ENCODE assay signal across 15 mouse cellular contexts in genomic region chr1:155064111-155064510, GRCm38 (mm10). TPM values are rescaled to one million over a fixed set of nuclear protein-coding genes. Genes with fewer than 3 reads are reported as not detected.
A peak's percentile ranks its signal among the peaks of the same experiment; 100 is the strongest.
DNase-seq lines count a peak whose midpoint lies in the region; ATAC-seq and TF ChIP-seq lines count a peak whose summit lies in the region.
"Had no signal": no experiment of that assay in that cellular context is flagged by ENCODE, and none has a peak within 500 bp of the region (broad histone marks: within the 10 kb centered on the region; RNA-seq: fewer than 3 reads in every experiment).

No protein-coding gene starts in this region.

- no peaks in the 10 kb centered on the region for H3K27me3 ChIP-seq in liver, embryonic 16.5 days (ENCODE audit: control insufficient read depth, insufficient read depth, low read depth, low read length)
- H3K27me3 ChIP-seq: embryonic facial prominence, embryonic 15.5 days; hindbrain, embryonic 13.5 days; neural tube, embryonic 12.5 days had no signal

- no peak overlapping the region for H3K4me3 ChIP-seq in left cerebral cortex, adult 2 months
- no peak overlapping the region for H3K4me3 ChIP-seq in liver, embryonic 16.5 days (ENCODE audit: low read depth, low read length)
- H3K4me3 ChIP-seq: embryonic facial prominence, embryonic 15.5 days; hindbrain, embryonic 13.5 days; neural tube, embryonic 12.5 days had no signal

- DNase-seq in adrenal gland, adult 8-10 months = peak; percentile 55
- DNase-seq in adrenal gland, adult 18-20 months (ENCODE audit: low spot score in 2 of 2) = no peak
- no peak for DNase-seq in left cerebral cortex, adult 2 months (ENCODE audit: extremely low spot score in 1 of 2, low spot score in 2 of 2)
- DNase-seq in left cerebral cortex, postnatal 25 days (ENCODE audit: low spot score in 2 of 2) = no peak
- peak; percentile 88 to 89 for DNase-seq in kidney, adult 8-10 months
- no peak for DNase-seq in cerebellum, adult 9-10 months
- no peak for DNase-seq in thymus, postnatal 0 days (ENCODE audit: low spot score)
- DNase-seq: cerebellum, postnatal 10 days; lung, adult 2 months had no signal

- intact Hi-C loops in left cerebral cortex, adult 2 months (cut with DNase I) = no loop called here
- intact Hi-C loops in left cerebral cortex, postnatal 25 days (cut with DNase I) = no loop called here

- peaks cover 25% of the 10 kb centered on the region for H3K4me1 ChIP-seq in liver, embryonic 16.5 days (ENCODE audit: control insufficient read depth, low read depth, low read length)

- TF ChIP-seq CTCF in left cerebral cortex, adult 2 months (IDR thresholded peaks at IDR 0.05) = no peak

- WGBS in liver, embryonic 16.5 days (ENCODE audit: insufficient replicate concordance) = 72% methylated on average over 5 of the region's 5 CpGs

- H3K36me3 ChIP-seq in liver, embryonic 16.5 days (ENCODE audit: control insufficient read depth, insufficient read depth) = no peaks in the 10 kb centered on the region
- H3K36me3 ChIP-seq: embryonic facial prominence, embryonic 15.5 days; G1E; hindbrain, embryonic 13.5 days; neural tube, embryonic 12.5 days had no signal

- peak; percentile 66 for ATAC-seq in liver, embryonic 16.5 days (ENCODE audit: low read depth)

- no peaks in the 10 kb centered on the region for H3K9me3 ChIP-seq in liver, embryonic 16.5 days (replicated peaks; ENCODE audit: control insufficient read depth, low read length)
- H3K9me3 ChIP-seq: embryonic facial prominence, embryonic 15.5 days; G1E; hindbrain, embryonic 13.5 days; neural tube, embryonic 12.5 days had no signal

- no peak overlapping the region for H3K4me2 ChIP-seq in liver, embryonic 16.5 days (ENCODE audit: low read depth, low read length)
- H3K4me2 ChIP-seq: embryonic facial prominence, embryonic 15.5 days; hindbrain, embryonic 13.5 days; midbrain, embryonic 11.5 days; neural tube, embryonic 12.5 days had no signal

- no peak overlapping the region for H3K9ac ChIP-seq in liver, embryonic 16.5 days (ENCODE audit: low read depth, low read length)
- H3K9ac ChIP-seq: embryonic facial prominence, embryonic 15.5 days; hindbrain, embryonic 13.5 days; neural tube, embryonic 12.5 days had no signal

- H3K27ac ChIP-seq in left cerebral cortex, adult 2 months = 0 out of 2 replicates have a peak overlapping the region, but pooled peaks have one; percentile 19
- H3K27ac ChIP-seq in liver, embryonic 16.5 days (ENCODE audit: low read length) = 0 out of 2 replicates have a peak overlapping the region, but pooled peaks have one; percentile 6
- H3K27ac ChIP-seq: embryonic facial prominence, embryonic 15.5 days; hindbrain, embryonic 13.5 days; neural tube, embryonic 12.5 days had no signal

RNA-seq across cellular contexts. Expression of gene Ier5, which starts 35.3 kb away (rescaled TPM):
- 10 to 100 TPM in 3 of 4 experiments, 1 to 10 TPM in 1; 7.8 to 11.9 (median 11.2) TPM for total RNA-seq in adrenal gland, adult 8-10 months (2022)
- 10 to 100 TPM in 1 of 2 experiments, 1 to 10 TPM in 1; 9.4 to 15.5 TPM for total RNA-seq in adrenal gland, adult 18-20 months (2021)
- total RNA-seq in left cerebral cortex, adult 2 months (2021) = 10 to 100 TPM; 60.4 to 75.1 TPM
- 10 to 100 TPM; 45.6 to 62.4 TPM for total RNA-seq in left cerebral cortex, postnatal 25 days (2021)
- 1.3 and 1.6 TPM in 2 replicates for polyA plus RNA-seq in liver, embryonic 16.5 days (2015; fragmentation: Nextera tagmentation; extraction: Ambion mirVana)
- polyA plus RNA-seq in thymus, postnatal 0 days (2015; fragmentation: Nextera tagmentation; extraction: Ambion mirVana) = 6.4 and 10.8 TPM in 2 replicates

Comparison
In these comparisons a context has a peak if more than half of its experiments do, and no peak if none do; other contexts are left out.
1. DNase-seq: peak in adrenal gland, adult 8-10 months (single experiment) and kidney, adult 8-10 months (2 of 2); none in adrenal gland, adult 18-20 months (0 of 2), left cerebral cortex, adult 2 months (0 of 2), left cerebral cortex, postnatal 25 days (0 of 2), cerebellum, adult 9-10 months (single experiment) and thymus, postnatal 0 days (single experiment).